Mouse (Mus musculus): ENCODE results near the gene Kiz. TPM values are rescaled to one million over a fixed set of nuclear protein-coding genes. Genes with fewer than 3 reads are reported as not detected.

Kiz gene
- total RNA-seq, 1 experiment from 2014 or later: 53.2 TPM

- 0 out of 4 replicates have a peak, but pooled peaks of 1 of the 2 experiments have one; percentile 0 for ATAC-seq (replicated peaks in 1 of 2; ENCODE audit: insufficient read depth in 1 of 2, low FRiP score in 2 of 2, low TSS enrichment in 1 of 2, low read depth in 1 of 2, poor library complexity in 2 of 2, severe bottlenecking in 2 of 2)
Observed at GRCm38 (mm10) chr2:147012141-147012622, 156.5 kb downstream of the Kiz start.

DNA sequence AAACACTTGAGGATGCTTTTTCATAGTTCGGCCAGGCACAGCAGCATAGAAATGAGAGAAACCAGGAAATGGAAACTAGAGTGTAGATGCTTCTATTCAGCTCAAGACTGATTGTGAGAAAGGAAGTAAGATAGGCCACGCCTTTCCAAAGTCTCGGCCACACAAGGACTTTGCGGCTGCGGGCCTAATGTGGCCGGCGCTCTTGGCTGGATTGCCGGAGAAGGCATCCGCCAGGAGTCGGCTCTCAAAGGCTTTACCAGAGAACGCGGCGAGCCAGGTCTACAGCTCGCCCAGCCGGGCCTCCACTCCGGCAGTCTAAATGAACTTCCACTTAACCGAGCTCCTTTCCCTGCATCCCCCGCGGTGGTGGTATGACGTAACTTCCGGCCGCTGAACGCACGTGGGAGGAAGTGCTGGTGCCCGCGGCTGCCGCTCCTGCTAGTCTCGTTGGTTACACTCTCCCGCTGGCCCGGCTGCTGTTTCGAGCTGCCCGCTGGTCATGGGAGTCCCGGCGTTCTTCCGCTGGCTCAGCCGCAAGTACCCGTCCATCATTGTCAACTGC, 157.0 kb downstream of the Kiz start, which contains the start of gene Xrn2:
Xrn2 (plus strand) TSS at position 374 of the 562 bp plus-strand sequence.
- peak; percentile 84 to 88 for ATAC-seq (replicated peaks in 1 of 2; ENCODE audit: insufficient read depth in 1 of 2, low FRiP score in 2 of 2, low TSS enrichment in 1 of 2, low read depth in 1 of 2, poor library complexity in 2 of 2, severe bottlenecking in 2 of 2)

DNA sequence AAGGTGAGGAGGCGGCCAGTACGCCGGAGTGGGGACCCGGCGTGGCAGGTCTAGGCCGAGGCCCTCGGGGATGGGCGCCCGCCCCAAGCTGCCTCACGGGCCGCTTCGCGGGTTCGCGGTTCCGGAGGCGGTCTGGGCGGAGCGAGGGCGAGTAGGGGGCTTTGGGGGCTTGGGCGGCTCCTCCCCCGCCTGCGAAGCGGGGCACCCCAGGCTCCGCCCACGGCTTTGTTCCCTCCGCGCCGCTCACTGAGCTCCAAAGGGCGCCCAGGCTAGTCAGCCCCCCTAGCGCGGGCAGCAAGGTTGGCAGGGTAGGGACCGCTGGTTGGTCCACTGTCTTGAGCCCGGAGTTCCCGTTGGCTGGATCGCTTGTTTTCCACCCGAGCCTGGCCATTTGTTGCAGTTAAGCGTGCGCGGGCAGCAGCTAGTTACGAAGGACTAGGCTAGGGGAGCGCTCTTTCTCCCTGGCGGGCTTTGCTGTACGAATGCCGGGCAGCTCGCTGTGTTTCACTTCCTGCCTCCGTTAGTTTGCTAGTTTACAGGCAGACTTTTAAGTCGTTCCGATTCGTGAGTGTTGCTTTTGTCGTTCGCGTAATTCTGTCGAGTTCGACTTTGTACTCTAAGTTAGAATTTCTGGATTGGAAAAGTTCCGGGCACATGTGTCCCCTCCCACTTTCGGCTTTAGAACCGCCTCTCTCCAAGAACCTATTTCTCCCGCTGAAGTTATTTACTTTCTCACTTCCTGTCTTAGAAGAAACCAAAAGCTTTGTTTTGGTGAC, 157.7 kb downstream of the Kiz start:
- ATAC-seq (replicated peaks in 1 of 2; ENCODE audit: insufficient read depth in 1 of 2, low FRiP score in 2 of 2, low TSS enrichment in 1 of 2, low read depth in 1 of 2, poor library complexity in 2 of 2, severe bottlenecking in 2 of 2): peak; percentile 68 to 73

GRCm38 (mm10) chr2:147014101-147014886, 158.6 kb downstream of the Kiz start:
- no peak for ATAC-seq (replicated peaks in 1 of 2; ENCODE audit: insufficient read depth in 1 of 2, low FRiP score in 2 of 2, low TSS enrichment in 1 of 2, low read depth in 1 of 2, poor library complexity in 2 of 2, severe bottlenecking in 2 of 2)

Other genes starting within 250 kb of the Kiz start
- 178 and 214 TPM in 2 replicates for gene Xrn2, start 157.1 kb downstream of the Kiz start, total RNA-seq (2017)
- not detected in 2 replicates for gene Nkx2-4, start 229.6 kb downstream of the Kiz start, total RNA-seq (2017)